Mouse (Mus musculus) spleen, postnatal 0 days (tissue): ENCODE data around the gene Rftn2. TPM values are rescaled to one million over a fixed set of nuclear protein-coding genes. Genes with fewer than 3 reads are reported as not detected.

Experiments
- polyA plus RNA-seq: library from polyadenylated mRNA; unstranded; fragments of >200 nt; fragmentation: Nextera tagmentation; extraction: Ambion mirVana; gene quantifications from 2 replicates; pipeline ENCODE4 v1.2.1, GENCODE M21; 2015

The Rftn2 gene
- 2.6 TPM in 2 replicates for polyA plus RNA-seq

GRCm38 (mm10) chr1:55226011-55226857 is at the start of gene Rftn2:
TSS of gene Rftn2 (minus strand) at chr1:55226782.

GRCm38 (mm10) chr1:55236890-55237642 is 10.5 kb upstream of the Rftn2 start, which contains the start of gene Mars2:
TSS of gene Mars2 (plus strand) at chr1:55237177.

GRCm38 (mm10) chr1:55130943-55131401 is 95.6 kb downstream of the Rftn2 start, which contains the start of gene Mob4:
TSS of gene Mob4 (plus strand) at chr1:55131231.

Other genes with a start within 250 kb of the Rftn2 start
- 181 and 182 TPM in 2 replicates for gene Sf3b1, start 199.3 kb downstream of the Rftn2 start, polyA plus RNA-seq
- gene Coq10b, start 174.0 kb downstream of the Rftn2 start, polyA plus RNA-seq, result 14.7 and 15.1 TPM in 2 replicates
- 263 and 300 TPM in 2 replicates for gene Hspe1, start 138.7 kb downstream of the Rftn2 start, polyA plus RNA-seq
- 217 and 243 TPM in 2 replicates for gene Hspd1, start 138.5 kb downstream of the Rftn2 start, polyA plus RNA-seq
- 66.0 and 75.0 TPM in 2 replicates for gene Mob4, start 95.6 kb downstream of the Rftn2 start, polyA plus RNA-seq
- gene Mars2, start 10.4 kb upstream of the Rftn2 start, polyA plus RNA-seq, result 2.2 TPM in 2 replicates
- 0.81 and 0.91 TPM in 2 replicates for gene Boll, start 136.7 kb upstream of the Rftn2 start, polyA plus RNA-seq
- 0.81 and 0.88 TPM in 2 replicates for gene Plcl1, start 179.1 kb upstream of the Rftn2 start, polyA plus RNA-seq